Mouse (Mus musculus): ENCODE data around the gene Olfr1378.

- TF ChIP-seq SMC3 (IDR thresholded peaks at IDR 0.05; ENCODE audit: low read depth, low read length) (no peak), USF1 (IDR thresholded peaks at IDR 0.05; ENCODE audit: low read depth, low read length) (no peak), POLR2A (IDR thresholded peaks at IDR 0.05; ENCODE audit: control insufficient read depth in 1 of 2, insufficient read depth in 1 of 2, low read depth in 1 of 2, low read length in 2 of 2, poor library complexity in 1 of 2) (no peak), CHD2 (IDR thresholded peaks at IDR 0.05; ENCODE audit: low read length) (no peak), CTCF (IDR thresholded peaks at IDR 0.05 in 2 of 3, conservative IDR thresholded peaks at IDR 0.05 in 1 of 3; ENCODE audit: control insufficient read depth in 1 of 3, insufficient read depth in 1 of 3, low read depth in 2 of 3, low read length in 3 of 3, poor library complexity in 1 of 3, severe bottlenecking in 1 of 3) (no peak), ZNF384 (IDR thresholded peaks at IDR 0.05; ENCODE audit: low read depth, low read length) (no peak)
Observed at GRCm38 (mm10) chr11:51013936-51014335, 47.6 kb downstream of the Olfr1378 start, which contains the start of gene Olfr54.
